Mouse (Mus musculus): ENCODE measurements around the gene Rps6ka5. TPM values are rescaled to one million over a fixed set of nuclear protein-coding genes. Genes with fewer than 3 reads are reported as not detected.

Rps6ka5 gene
- total RNA-seq (2023): 15.7 TPM

GRCm38 (mm10) chr12:100726651-100727050 lies at the start of gene Rps6ka5:
Gene Rps6ka5, minus strand, starts transcription at chr12:100726983.

GRCm38 (mm10) chr12:100520794-100521186 lies 206.0 kb downstream of the Rps6ka5 start, which contains the start of gene Ttc7b:
Gene Ttc7b, minus strand, starts transcription at chr12:100520826.

Other genes with a start within 250 kb of the Rps6ka5 start
- 25.2 TPM for gene Ttc7b, start 206.2 kb downstream of the Rps6ka5 start, total RNA-seq (2023)
- gene Dglucy, start 52.1 kb upstream of the Rps6ka5 start, total RNA-seq (2023): 8.8 TPM
- gene Gpr68, start 181.2 kb upstream of the Rps6ka5 start, total RNA-seq (2023): 114 TPM